8 mouse cellular contexts compared by ENCODE assay signal in genomic region chr14:45551121-45551768, GRCm38 (mm10). TPM values are rescaled to one million over a fixed set of nuclear protein-coding genes. Genes with fewer than 3 reads are reported as not detected.
DNase-seq lines count a peak whose midpoint lies in the region; ATAC-seq and TF ChIP-seq lines count a peak whose summit lies in the region.

No protein-coding gene starts in this region.

- 53% methylated on average over 17 of the region's 17 CpGs for WGBS in midbrain, postnatal 0 days

- no peaks in the 10 kb centered on the region for H3K4me1 ChIP-seq in midbrain, postnatal 0 days (ENCODE audit: insufficient read depth, low read length)

- peak; percentile 58; the same call in 1 of the 2 replicates for ATAC-seq in midbrain, postnatal 0 days (ENCODE audit: low FRiP score)
- ATAC-seq in monocyte, adult 5-6 weeks (replicated peaks; ENCODE audit: insufficient number of reproducible peaks, low FRiP score, low TSS enrichment, poor library complexity, severe bottlenecking), result no peak

- peak; percentile 26 to 43 for DNase-seq in left cerebral cortex, adult 18-20 months (ENCODE audit: low spot score in 2 of 2)
- DNase-seq in left cerebral cortex, adult 11 months (ENCODE audit: low spot score), result no peak
- DNase-seq in ZHBTc4 (ENCODE audit: low read depth, low spot score), result peak; percentile 90
- DNase-seq in embryo, embryonic 10.5 days (ENCODE audit: low spot score), result peak; percentile 81
- peak; percentile 50 for DNase-seq in induced T-regulatory cell, adult 2 months (ENCODE audit: low read depth)
- DNase-seq in midbrain, postnatal 0 days (ENCODE audit: low spot score), result peak; percentile 74
- no peak for DNase-seq in right cerebral cortex, postnatal 14 days

- no peaks in the 10 kb centered on the region for H3K9me3 ChIP-seq in midbrain, postnatal 0 days (ENCODE audit: low read length)

- H3K27ac ChIP-seq in midbrain, postnatal 0 days (ENCODE audit: low read depth, low read length), result no peak overlapping the region

- TF ChIP-seq CTCF in midbrain, postnatal 0 days (IDR thresholded peaks at IDR 0.05), result peak; percentile 73

- no peak overlapping the region for H3K9ac ChIP-seq in midbrain, postnatal 0 days (replicated peaks; ENCODE audit: low read length, poor library complexity, severe bottlenecking)

- H3K27me3 ChIP-seq in midbrain, postnatal 0 days (ENCODE audit: insufficient read depth, low read length), result no peaks in the 10 kb centered on the region

- no peak overlapping the region for H3K4me2 ChIP-seq in midbrain, postnatal 0 days (ENCODE audit: low read depth, low read length, poor library complexity, severe bottlenecking)

- H3K36me3 ChIP-seq in midbrain, postnatal 0 days (ENCODE audit: insufficient read depth, low read length), result no peaks in the 10 kb centered on the region

- no peak overlapping the region for H3K4me3 ChIP-seq in midbrain, postnatal 0 days (ENCODE audit: low read depth, low read length)

RNA-seq across cellular contexts. Expression of gene Fermt2, which starts 21.3 kb away (rescaled TPM):
- total RNA-seq in left cerebral cortex, adult 18-20 months (2021), result 100 to 1,000 TPM in 1 of 2 experiments, 10 to 100 TPM in 1; 88.1 to 109 TPM
- total RNA-seq in midbrain, postnatal 0 days (2014; rRNA removed), result 26.4 and 29.0 TPM in 2 replicates
- polyA plus RNA-seq in midbrain, postnatal 0 days (2015; fragmentation: Nextera tagmentation; extraction: Ambion mirVana), result 66.7 and 70.0 TPM in 2 replicates
- total RNA-seq in monocyte, adult 5-6 weeks (2017), result not detected in 3 replicates

Comparison
In these comparisons a context has a peak if more than half of its experiments do, and no peak if none do; other contexts are left out.
1. DNase-seq: peak in left cerebral cortex, adult 18-20 months (2 of 2), ZHBTc4 (single experiment), embryo, embryonic 10.5 days (single experiment), induced T-regulatory cell, adult 2 months (single experiment) and midbrain, postnatal 0 days (single experiment); none in left cerebral cortex, adult 11 months (single experiment) and right cerebral cortex, postnatal 14 days (single experiment).
2. RNA of gene Fermt2, which starts 21.3 kb away (total RNA-seq): 88.1 to 109 TPM in left cerebral cortex, adult 18-20 months and 26.4 to 29.0 TPM in midbrain, postnatal 0 days; not detected in monocyte, adult 5-6 weeks; every median in the first group is over 10 times any median in the second.